Mouse (Mus musculus): ENCODE measurements around the gene Gm13288.
"Not testable (repeated sequence)": the region's sequence is repeated elsewhere in the genome, so short reads cannot be mapped to it uniquely, and the experiment has no call there.

Gene Gm13288

DNA sequence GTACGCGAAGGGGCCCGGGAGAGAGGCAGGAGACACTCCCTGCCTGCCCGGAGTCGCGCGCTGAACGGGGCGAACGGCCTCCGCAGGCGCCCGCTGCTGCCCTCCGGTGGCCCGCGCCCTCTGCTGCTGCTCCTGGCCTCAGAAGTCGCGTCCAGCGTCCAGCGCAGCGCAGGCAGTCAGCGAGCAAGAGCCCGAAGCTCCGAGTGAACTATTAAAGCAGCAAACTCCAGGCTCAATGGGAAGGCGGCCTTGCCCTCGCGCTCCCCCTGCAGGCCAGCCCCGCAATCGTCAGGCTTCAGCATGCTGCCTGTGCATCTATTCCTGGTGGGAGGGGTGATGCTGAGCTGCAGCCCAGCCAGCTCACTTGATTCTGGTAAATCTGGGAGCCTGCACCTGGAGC, 2.4 kb upstream of the Gm13288 start, which contains the start of gene Gm13287:
Gm13287 (plus strand) TSS at position 301 of the 400 bp plus-strand sequence.
- not testable (repeated sequence) for DNase-seq

DNA sequence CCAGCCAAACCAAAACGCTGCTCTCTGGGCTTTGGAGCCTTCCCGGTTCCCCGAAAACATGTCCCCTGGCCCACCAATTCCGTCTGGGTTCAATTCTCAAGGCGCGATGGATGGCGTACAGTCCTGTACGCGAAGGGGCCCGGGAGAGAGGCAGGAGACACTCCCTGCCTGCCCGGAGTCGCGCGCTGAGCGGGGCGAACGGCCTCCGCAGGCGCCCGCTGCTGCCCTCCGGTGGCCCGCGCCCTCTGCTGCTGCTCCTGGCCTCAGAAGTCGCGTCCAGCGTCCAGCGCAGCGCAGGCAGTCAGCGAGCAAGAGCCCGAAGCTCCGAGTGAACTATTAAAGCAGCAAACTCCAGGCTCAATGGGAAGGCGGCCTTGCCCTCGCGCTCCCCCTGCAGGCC, 430 bp downstream of the Gm13288 start:
- DNase-seq, result not testable (repeated sequence)

DNA sequence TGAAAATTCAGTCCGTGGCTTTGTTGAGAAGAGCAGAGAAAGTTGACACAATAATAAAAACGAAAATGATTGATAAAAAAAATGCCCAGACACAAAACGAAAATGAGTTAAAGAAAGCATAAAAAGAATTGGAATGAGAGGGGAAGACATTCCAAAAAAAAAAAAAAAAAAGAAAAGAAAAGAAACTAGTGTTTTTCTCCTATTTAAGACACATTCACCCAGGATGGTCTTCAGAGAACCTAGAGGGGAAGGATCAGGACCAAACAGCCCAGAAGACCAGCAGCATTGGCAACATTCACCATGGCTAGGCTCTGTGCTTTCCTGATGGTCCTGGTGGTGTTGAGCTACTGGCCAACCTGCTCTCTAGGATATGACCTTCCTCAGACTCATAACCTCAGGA, 10.6 kb downstream of the Gm13288 start, which contains the start of gene Ifna7:
Ifna7 (plus strand) TSS at position 301 of the 400 bp plus-strand sequence.
- no peak for DNase-seq

DNA sequence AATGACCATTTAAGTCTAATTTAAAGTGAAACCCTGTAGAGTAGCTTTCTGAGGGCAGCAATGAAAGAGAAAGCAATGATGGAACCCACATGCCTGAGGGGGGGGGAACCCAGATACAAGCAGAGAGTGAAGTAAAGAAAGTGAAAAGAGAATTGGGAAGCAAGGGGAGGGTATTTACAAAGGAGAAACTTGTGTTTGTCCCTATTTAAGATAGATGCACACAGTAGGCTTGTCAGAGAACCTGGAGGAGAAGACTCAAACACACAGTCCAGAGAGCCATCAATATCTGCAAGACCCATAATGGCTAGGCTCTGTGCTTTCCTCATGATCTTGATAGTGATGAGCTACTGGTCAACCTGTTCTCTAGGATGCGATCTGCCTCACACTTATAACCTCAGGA, 14.3 kb downstream of the Gm13288 start, which contains the start of gene Ifna11:
Ifna11 (plus strand) TSS at position 301 of the 400 bp plus-strand sequence.
- no peak for DNase-seq

DNA sequence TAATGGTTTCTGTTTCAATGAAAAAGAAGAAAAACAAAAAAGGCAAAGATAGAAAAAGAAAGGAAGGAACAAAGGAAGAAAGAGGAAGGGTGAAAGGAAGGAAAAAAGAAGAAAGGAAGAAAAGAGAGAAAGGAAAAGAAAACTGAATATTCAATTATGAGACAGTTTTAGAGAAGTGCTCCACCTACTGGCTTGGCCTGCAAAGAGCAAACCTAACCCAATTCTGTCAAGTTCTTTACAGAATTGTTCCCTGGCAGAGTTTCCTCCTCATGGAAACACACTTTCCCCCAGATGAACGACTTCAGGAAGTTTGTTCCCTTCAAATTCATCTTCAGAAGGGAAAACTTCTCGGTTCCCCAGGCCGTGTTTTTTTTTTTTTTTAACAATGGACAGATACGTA, 17.7 kb downstream of the Gm13288 start:
- DNase-seq, result no peak

DNA sequence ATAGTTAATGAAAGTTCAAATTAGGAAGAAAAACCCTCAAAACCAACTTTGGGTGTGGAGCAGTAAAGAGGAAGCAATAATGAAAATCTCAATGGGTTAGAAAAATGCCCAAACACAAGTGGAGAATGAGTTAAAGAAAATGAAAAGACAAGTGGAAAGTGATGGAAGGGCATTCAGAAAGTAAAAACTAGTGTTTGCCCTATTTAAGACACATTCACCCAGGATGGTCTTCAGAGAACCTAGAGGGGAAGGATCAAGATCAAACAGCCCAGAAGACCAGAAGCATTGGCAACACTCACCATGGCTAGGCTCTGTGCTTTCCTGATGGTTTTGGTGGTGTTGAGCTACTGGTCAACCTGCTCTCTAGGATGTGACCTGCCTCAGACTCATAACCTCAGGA, 21.8 kb downstream of the Gm13288 start, which contains the start of gene Ifna6:
Ifna6 (plus strand) TSS at position 301 of the 400 bp plus-strand sequence.
- DNase-seq, result not testable (repeated sequence)

DNA sequence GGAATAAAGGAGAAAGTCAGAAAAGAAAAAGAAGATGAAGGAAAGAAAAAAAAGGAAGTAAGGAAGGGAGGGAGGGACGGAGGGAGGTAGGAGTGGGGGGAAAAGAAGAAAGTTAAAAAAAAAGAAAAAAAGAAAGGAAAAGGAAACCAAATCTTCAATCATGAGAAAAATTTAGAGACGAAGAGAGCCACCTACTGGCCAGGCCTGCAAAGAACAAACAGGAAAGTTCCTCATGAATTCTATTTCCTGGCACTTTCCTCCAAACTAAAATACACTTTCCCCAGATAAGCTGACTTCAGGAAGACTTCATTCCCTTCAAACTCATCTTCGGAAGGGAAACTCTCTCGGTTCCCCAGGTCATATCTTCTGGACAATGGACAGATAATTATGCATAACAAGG, 25.2 kb downstream of the Gm13288 start:
- DNase-seq, result no peak

DNA sequence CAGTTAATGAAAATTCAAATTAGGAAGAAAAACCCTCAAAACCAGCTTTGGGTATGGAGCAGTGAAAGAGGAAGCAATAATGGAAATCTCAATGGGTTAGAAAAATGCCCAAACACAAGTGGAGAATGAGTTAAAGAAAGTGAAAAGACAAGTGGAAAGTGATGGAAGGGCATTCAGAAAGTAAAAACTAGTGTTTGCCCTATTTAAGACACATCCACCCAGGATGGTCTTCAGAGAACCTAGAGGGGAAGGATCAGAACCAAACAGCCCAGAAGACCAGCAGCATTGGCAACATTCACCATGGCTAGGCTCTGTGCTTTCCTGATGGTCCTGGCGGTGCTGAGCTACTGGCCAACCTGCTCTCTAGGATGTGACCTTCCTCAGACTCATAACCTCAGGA, 29.9 kb downstream of the Gm13288 start, which contains the start of gene Ifna5:
Ifna5 (plus strand) TSS at position 301 of the 400 bp plus-strand sequence.
- not testable (repeated sequence) for DNase-seq

DNA sequence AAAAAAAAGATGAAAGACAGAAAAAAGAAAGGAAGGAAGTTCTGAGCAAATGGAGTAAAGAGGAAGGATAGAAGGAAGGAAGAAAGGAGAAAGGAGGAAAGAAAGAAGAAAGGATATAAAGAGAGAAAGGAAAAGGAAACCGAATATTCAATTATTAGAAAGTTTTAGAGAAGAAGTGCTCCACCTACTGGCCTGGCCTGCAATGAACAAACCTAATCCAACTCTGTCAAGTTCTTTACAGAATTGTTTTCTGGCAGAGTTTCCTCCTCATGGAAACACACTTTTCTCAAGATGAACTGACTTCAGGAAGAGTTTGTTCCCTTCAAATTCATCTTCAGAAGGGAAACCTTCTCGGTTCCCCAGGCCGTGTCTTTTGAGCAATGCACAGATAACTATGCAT, 33.5 kb downstream of the Gm13288 start:
- no peak for DNase-seq

DNA sequence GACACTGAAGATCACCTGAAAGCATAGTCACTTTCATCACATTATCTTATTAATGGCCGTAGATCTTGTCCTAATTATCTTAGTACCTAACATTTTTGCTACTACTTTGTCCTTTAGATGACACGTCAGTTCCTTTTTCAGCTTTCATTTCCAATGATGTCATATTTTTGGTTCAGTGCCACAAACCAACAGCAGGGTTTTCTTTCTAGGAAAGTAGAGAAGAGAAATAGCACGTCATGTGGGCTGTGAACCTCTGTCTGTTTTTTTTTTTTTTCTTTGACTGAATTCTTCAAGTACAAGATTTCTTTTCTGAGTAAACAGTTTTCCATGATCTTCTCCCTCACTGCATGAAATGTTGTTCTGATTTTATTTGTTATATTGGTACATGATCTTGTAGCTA, 34.7 kb downstream of the Gm13288 start:
- no peak for DNase-seq

DNA sequence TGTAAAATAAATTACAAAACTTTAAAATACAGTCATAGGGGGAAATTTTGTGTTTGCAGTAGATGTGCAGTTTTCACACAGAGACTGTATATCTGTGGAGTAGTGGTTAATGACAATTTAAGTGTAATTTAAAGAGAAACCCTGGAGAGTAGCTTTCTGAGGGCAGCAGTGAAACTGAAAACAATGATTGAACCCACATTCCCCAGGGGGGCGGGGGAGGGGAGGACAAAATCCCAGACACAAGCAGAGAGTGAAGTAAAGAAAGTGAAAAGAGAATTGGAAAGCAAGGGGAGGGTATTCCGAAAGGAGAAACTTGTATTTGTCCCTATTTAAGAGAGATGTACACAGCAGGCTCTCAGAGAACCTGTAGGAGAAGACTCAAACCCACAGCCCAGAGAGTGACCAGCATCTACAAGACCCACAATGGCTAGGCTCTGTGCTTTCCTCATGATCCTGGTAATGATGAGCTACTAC, 36.1 kb downstream of the Gm13288 start, which contains the start of gene Ifna4:
Ifna4 (plus strand) TSS at position 424 of the 474 bp plus-strand sequence.
- no peak for DNase-seq

DNA sequence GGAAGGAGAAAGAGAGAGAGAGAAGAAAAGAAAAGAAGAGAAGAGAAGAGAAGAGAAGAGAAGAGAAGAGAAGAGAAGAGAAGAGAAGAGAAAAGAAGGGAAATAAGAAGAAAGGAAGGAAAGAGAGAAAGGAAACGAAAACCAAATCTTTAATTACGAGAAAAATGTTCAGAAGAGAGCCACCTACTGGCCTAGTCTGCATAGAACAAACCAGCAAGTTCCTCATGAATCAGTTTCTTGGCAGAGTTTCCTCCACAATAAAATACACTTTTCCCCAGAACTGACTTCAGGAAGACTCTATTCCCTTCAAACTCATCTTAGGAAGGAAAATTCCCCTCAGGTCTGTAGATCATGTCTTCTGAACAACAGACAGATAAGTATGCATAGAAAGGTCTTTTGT, 40.0 kb downstream of the Gm13288 start:
- no peak for DNase-seq

DNA sequence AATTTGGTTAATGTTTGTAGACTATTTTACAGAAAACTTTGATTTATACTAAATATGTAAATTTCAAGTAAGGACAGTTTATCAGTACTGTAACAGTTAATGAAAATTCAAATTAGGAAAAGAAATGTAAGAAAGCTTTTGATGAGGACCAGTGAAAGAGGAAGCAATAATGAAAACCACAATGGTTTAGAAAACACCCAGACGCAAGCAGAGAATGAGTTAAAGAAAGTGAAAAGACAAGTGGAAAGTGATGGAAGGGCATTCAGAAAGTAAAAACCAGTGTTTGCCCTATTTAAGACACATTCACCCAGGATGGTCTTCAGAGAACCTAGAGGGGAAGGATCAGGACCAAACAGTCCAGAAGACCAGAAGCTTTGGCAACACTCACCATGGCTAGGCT, 44.4 kb downstream of the Gm13288 start, which contains the start of gene Ifna1:
Ifna1 (plus strand) TSS at position 390 of the 400 bp plus-strand sequence.
- no peak for DNase-seq

DNA sequence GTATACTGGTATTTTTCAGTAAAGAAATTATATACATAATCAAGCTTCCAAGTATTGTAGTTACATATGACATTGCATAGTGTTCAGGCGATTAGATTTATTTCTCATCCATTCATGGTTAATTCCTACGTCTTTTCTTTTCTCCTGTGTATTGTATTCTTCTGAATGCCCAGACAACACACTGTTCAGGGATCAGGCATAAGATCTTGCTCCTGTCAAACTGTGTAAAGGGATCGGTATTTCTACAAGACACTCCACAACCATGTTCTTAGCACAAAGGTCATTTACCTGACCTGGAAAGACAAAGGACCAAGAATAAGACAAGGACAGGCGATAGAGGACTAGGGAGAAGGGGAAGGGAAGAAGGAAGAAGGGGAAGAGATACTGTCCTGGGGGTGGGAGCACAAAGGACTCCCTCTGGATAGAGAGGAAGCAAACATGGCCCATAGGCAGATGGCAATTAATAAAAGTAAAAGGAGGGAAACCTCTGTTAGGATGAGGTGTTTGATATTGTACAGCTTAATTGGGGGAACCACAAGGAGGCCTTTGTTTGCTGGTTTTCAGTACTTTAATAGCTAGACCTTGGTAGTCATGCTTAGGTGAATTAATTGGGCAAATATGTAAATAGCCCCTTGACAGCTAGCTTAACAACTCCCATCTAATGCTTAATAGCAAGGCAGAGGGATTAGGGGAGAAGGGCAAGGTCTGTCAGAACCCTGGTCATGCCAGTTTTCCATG, 45.9 kb downstream of the Gm13288 start:
- DNase-seq, result no peak

All from liver (tissue).